Mouse (Mus musculus) liver, adult 2 months (tissue): ENCODE measurements around the gene Cacybp.

Source experiments
- CTCF ChIP-seq: fragments of 200-500 bp; IDR thresholded peaks from 2 replicates; pipeline ENCODE4 v1.5.1; 2011; ENCODE audit warnings: low read depth, low read length, control low read depth
- POLR2A ChIP-seq: fragments of 200-500 bp; IDR thresholded peaks from 2 replicates; pipeline ENCODE4 v1.6.1; 2011; ENCODE audit warnings: low read length, control low read depth; ENCODE audit not compliant: insufficient read depth; ENCODE audit errors: extremely low read depth

DNA sequence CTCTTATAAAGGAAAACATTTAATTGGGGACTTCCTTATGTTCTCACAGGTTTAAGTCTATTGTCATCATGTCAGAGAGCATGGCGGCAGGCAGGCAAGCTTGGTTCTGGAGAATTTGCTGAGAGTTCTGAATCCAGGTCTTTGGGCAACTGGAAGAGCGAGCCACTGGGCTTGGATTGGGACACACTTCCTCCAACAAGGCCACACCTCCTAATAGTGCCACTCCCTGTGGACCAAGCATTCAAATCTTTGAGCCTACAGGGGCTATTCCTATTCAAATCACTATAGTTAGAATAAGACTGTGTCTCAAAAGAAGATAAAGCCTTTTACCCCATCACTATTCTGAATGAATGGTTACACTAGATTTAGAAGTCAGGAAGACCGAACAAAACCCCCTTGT, 5.2 kb upstream of the Cacybp start:
- TF ChIP-seq CTCF = no peak
- no peak for TF ChIP-seq POLR2A
